Mouse (Mus musculus) CH12.LX (cell line): ENCODE data around the gene Col9a3. TPM values are rescaled to one million over a fixed set of nuclear protein-coding genes. Genes with fewer than 3 reads are reported as not detected.

ENCODE experiments used
- DNase-seq: peaks from one replicate; pipeline ENCODE4 v3.0.0-alpha.2; 2013; ENCODE audit errors: extremely low read depth
- H3K27ac ChIP-seq: 2 replicates; pipeline ENCODE4 v1.5.1; 2012; ENCODE audit warnings: low read depth, mild to moderate bottlenecking, control low read depth, moderate library complexity; ENCODE audit not compliant: insufficient read depth
- H3K27me3 ChIP-seq: replicated peaks from 2 replicates; pipeline ENCODE3; 2012; ENCODE audit warnings: inconsistent platforms
- H3K36me3 ChIP-seq, 2 experiments: replicated peaks in 1 of 2; 2 replicates each; pipeline versions ENCODE3 to v1.6.1; 2012; ENCODE audit warnings: inconsistent platforms in 1 of 2, low read length in 1 of 2, mild to moderate bottlenecking in 1 of 2, mixed read lengths in 1 of 2, moderate library complexity in 1 of 2; ENCODE audit not compliant: control insufficient read depth in 1 of 2, insufficient read depth in 1 of 2
- H3K4me1 ChIP-seq, 2 experiments: 2 replicates each; pipeline ENCODE4 v1.6.1; 2012; ENCODE audit warnings: inconsistent platforms in 1 of 2, moderate library complexity in 1 of 2; ENCODE audit not compliant: insufficient read depth in 2 of 2, control insufficient read depth in 1 of 2
- H3K4me2 ChIP-seq: 2 replicates; pipeline ENCODE4 v1.6.1; 2012; ENCODE audit warnings: low read depth, mild to moderate bottlenecking, control low read depth; ENCODE audit not compliant: poor library complexity, insufficient read depth, severe bottlenecking
- H3K4me3 ChIP-seq, 3 experiments: fragments of 150-350 bp in 1 of 3; sonication (generic) in 1 of 3; replicated peaks in 1 of 3; 2 replicates each; pipeline versions ENCODE3 to v1.5.1; 2011 to 2012; ENCODE audit warnings: low read depth in 2 of 3, low read length in 2 of 3, mild to moderate bottlenecking in 2 of 3, moderate library complexity in 2 of 3, control low read depth in 1 of 3, improper control_type of control experiment in 1 of 3, inconsistent platforms in 1 of 3, mixed read lengths in 1 of 3; ENCODE audit not compliant: poor library complexity in 1 of 3
- H3K79me2 ChIP-seq: replicated peaks from 2 replicates; pipeline ENCODE4 v1.6.1; 2012; ENCODE audit warnings: mild to moderate bottlenecking, moderate library complexity; ENCODE audit not compliant: control insufficient read depth, poor library complexity, insufficient read depth, severe bottlenecking; ENCODE audit errors: extremely low read depth
- H3K9ac ChIP-seq: 2 replicates; pipeline ENCODE4 v1.6.1; 2012; ENCODE audit warnings: low read depth, mild to moderate bottlenecking, control low read depth, moderate library complexity; ENCODE audit not compliant: insufficient read depth
- H3K9me3 ChIP-seq: replicated peaks from 2 replicates; pipeline ENCODE3; 2012; ENCODE audit warnings: low read length, inconsistent platforms, mixed read lengths
- BHLHE40 ChIP-seq: IDR thresholded peaks from 2 replicates; pipeline ENCODE4 v1.6.1; 2011; ENCODE audit warnings: mild to moderate bottlenecking, low read depth, low read length, improper control_type of control experiment
- CTCF ChIP-seq, 2 experiments: IDR thresholded peaks in 1 of 2; conservative IDR thresholded peaks in 1 of 2; 2 replicates each; pipeline ENCODE4 v1.5.1; 2011 to 2012; ENCODE audit warnings: low read depth in 2 of 2, low read length in 2 of 2, improper control_type of control experiment in 1 of 2, inconsistent platforms in 1 of 2, mild to moderate bottlenecking in 1 of 2, moderate library complexity in 1 of 2
- EP300 ChIP-seq: IDR thresholded peaks from 2 replicates; pipeline ENCODE4 v1.6.1; 2011; ENCODE audit warnings: low read length, improper control_type of control experiment
- ETS1 ChIP-seq: conservative IDR thresholded peaks from 2 replicates; pipeline ENCODE4 v1.6.1; 2012; ENCODE audit warnings: low read depth, mild to moderate bottlenecking, inconsistent platforms, low read length, improper control_type of control experiment, moderate library complexity
- KAT2A ChIP-seq: IDR thresholded peaks from 2 replicates; pipeline ENCODE4 v1.6.1; 2012; ENCODE audit warnings: low read length, improper control_type of control experiment, inconsistent platforms; ENCODE audit not compliant: insufficient replicate concordance
- NRF1 ChIP-seq: IDR thresholded peaks from 2 replicates; pipeline ENCODE4 v1.6.1; 2014; ENCODE audit warnings: low read depth, mild to moderate bottlenecking, inconsistent platforms, low read length, improper control_type of control experiment, moderate library complexity
- PAX5 ChIP-seq: IDR thresholded peaks from 2 replicates; pipeline ENCODE4 v1.6.1; 2012; ENCODE audit warnings: low read length, inconsistent platforms, mixed read lengths
- POLR2AphosphoS2 ChIP-seq: IDR thresholded peaks from 2 replicates; pipeline ENCODE4 v1.6.1; 2011; ENCODE audit warnings: low read depth, low read length, improper control_type of control experiment
- SIN3A ChIP-seq: IDR thresholded peaks from 2 replicates; pipeline ENCODE4 v1.6.1; 2012; ENCODE audit warnings: low read length, improper control_type of control experiment, inconsistent platforms
- TBP ChIP-seq: conservative IDR thresholded peaks from 2 replicates; pipeline ENCODE4 v1.6.1; 2011; ENCODE audit warnings: low read depth, low read length, improper control_type of control experiment
- TCF12 ChIP-seq: IDR thresholded peaks from 2 replicates; pipeline ENCODE4 v1.6.1; 2014; ENCODE audit warnings: low read depth, mild to moderate bottlenecking, inconsistent platforms, low read length, improper control_type of control experiment
- USF2 ChIP-seq: conservative IDR thresholded peaks from 2 replicates; pipeline ENCODE4 v1.6.1; 2011; ENCODE audit warnings: low read depth, low read length, improper control_type of control experiment
- dilution Hi-C: fragments of 300-500 bp; cut with MboI; formaldehyde crosslinking; loops from 2 replicates; pipeline ENCODE4 v1.14.3; 2020; ENCODE audit warnings: low sequenced_read_pairs; ENCODE audit not compliant: extremely low pct_unique_long_range_greater_than_20kb, extremely low pct_ligation_motif_present
- in situ Hi-C: fragments of 300-500 bp; cut with MboI; formaldehyde crosslinking; loops from 3 replicates; pipeline ENCODE4 v1.14.3; 2019; ENCODE audit warnings: low sequenced_read_pairs, low pct_ligation_motif_present, low pct_unique_long_range_greater_than_20kb, mixed read lengths
- polyA plus RNA-seq: library from polyadenylated mRNA; unstranded; fragments of >175 nt; gene quantifications from 2 replicates; pipeline ENCODE4 v1.2.1, GENCODE M21; 2012; ENCODE audit warnings: low read depth; ENCODE audit not compliant: insufficient read length
- total RNA-seq, 2 experiments: library from RNA; depleted of rRNA; stranded (reverse); fragments of 300-350 nt in 1 of 2; fragments of >200 nt in 1 of 2; gene quantifications; 2 replicates each; pipeline ENCODE4 v1.2.3; 2012 to 2014

Col9a3 gene
- total and polyA plus RNA-seq, 3 experiments = 0.56 to 1.9 (median 0.87) TPM

- peak; percentile 98 for TF ChIP-seq NRF1
- TF ChIP-seq EP300 = peak; percentile 49; the same call in 1 of the 2 replicates
- TF ChIP-seq SIN3A = peak; percentile 89; the same call in 1 of the 2 replicates
- peak; percentile 72 for TF ChIP-seq BHLHE40
- TF ChIP-seq ETS1 = peak; percentile 42; the same call in 1 of the 2 replicates
- no peak for TF ChIP-seq PAX5
- 0 out of 2 replicates have a peak, but pooled peaks have one; percentile 41 for TF ChIP-seq KAT2A
- peak; percentile 87 for TF ChIP-seq TBP
- no peak for TF ChIP-seq USF2
- peak; percentile 77 for TF ChIP-seq TCF12
Observed at GRCm38 (mm10) chr2:180582481-180583153, 15.0 kb upstream of the Col9a3 start (continued).

GRCm38 (mm10) chr2:180583154-180583507 lies 14.5 kb upstream of the Col9a3 start:
- no peaks in the 10 kb centered on the region for H3K9me3 ChIP-seq
- H3K4me3 ChIP-seq = peak overlapping the region; percentile 76 to 94 (median 88)
- TF ChIP-seq TCF12 (no peak), SIN3A (peak; percentile 33; the same call in 1 of the 2 replicates)
- TF ChIP-seq, all 38 proteins: peak for 1
- H3K27ac ChIP-seq = no peak overlapping the region
- DNase-seq = no peak
- dilution Hi-C loops = no loop called here
- peak overlapping the region; percentile 90 for H3K9ac ChIP-seq
- H3K27me3 ChIP-seq = no peaks in the 10 kb centered on the region
- H3K79me2 ChIP-seq = peaks cover 7% of the 10 kb centered on the region; the same call in 1 of the 2 replicates
- peaks cover 15 to 41% of the 10 kb centered on the region in 2 experiments for H3K36me3 ChIP-seq
- peak overlapping the region; percentile 90 for H3K4me2 ChIP-seq
- in situ Hi-C loops = loop anchor here (5.0 kb wide), 1 partner anchor 199 kb away; no protein-coding TSS in a partner anchor
- H3K4me1 ChIP-seq = peaks cover 12 to 37% of the 10 kb centered on the region in 2 experiments

- H3K4me1 ChIP-seq = peaks cover 7 to 41% of the 10 kb centered on the region in 2 experiments
- no peak overlapping the region for H3K27ac ChIP-seq
- H3K36me3 ChIP-seq = peaks cover 45 to 70% of the 10 kb centered on the region in 2 experiments
Observed at GRCm38 (mm10) chr2:180588736-180589122, 8.9 kb upstream of the Col9a3 start.

More at GRCm38 (mm10) chr2:180588736-180589122, 8.9 kb upstream of the Col9a3 start:
- Histone ChIP-seq H3K4me2 (peak overlapping the region; percentile 25), H3K9me3 (no peaks in the 10 kb centered on the region), H3K79me2 (peaks cover 15% of the 10 kb centered on the region), H3K4me3 (peak overlapping the region; percentile 96 to 100 (median 99)), H3K27me3 (no peaks in the 10 kb centered on the region), H3K9ac (peak overlapping the region; percentile 94)
- TF ChIP-seq POLR2AphosphoS2 (no peak), CTCF (conservative IDR thresholded peaks at IDR 0.05 in 1 of 2, IDR thresholded peaks at IDR 0.05 in 1 of 2; ENCODE audit: low read depth in 2 of 2, low read length in 2 of 2) (peak; percentile 14 to 46; a peak in 2 of 4 replicates)
- dilution Hi-C loops (no loop called here), in situ Hi-C loops (no loop called here)
- DNase-seq = peak; percentile 38
